8 mouse cellular contexts compared by ENCODE assay signal in genomic region chr17:63849566-63849965, GRCm38 (mm10). TPM values are rescaled to one million over a fixed set of nuclear protein-coding genes. Genes with fewer than 3 reads are reported as not detected.
A peak's percentile ranks its signal among the peaks of the same experiment; 100 is the strongest.
DNase-seq lines count a peak whose midpoint lies in the region; ATAC-seq and TF ChIP-seq lines count a peak whose summit lies in the region.

No protein-coding gene starts in this region.

- peak; percentile 7 to 29 for DNase-seq in thymus, adult 18-20 months
- DNase-seq in thymus, postnatal 0 days (ENCODE audit: low spot score), result no peak
- peak; percentile 90 to 92 for DNase-seq in heart, adult 2 months
- DNase-seq in kidney, adult 8-10 months, result peak; percentile 81 to 82
- peak; percentile 31 to 66 for DNase-seq in spleen, postnatal 10 days (ENCODE audit: low spot score in 2 of 2)

- TF ChIP-seq EP300 in heart, adult 2 months (IDR thresholded peaks at IDR 0.05; ENCODE audit: insufficient read depth, low read depth, low read length), result peak; percentile 70; the same call in 1 of the 2 replicates

- H3K4me2 ChIP-seq in embryonic facial prominence, embryonic 13.5 days, result peak overlapping the region; percentile 66
- H3K4me2 ChIP-seq in limb, embryonic 13.5 days (replicated peaks), result peak overlapping the region; percentile 61
- peak overlapping the region; percentile 56 for H3K4me2 ChIP-seq in midbrain, embryonic 15.5 days

- WGBS in embryonic facial prominence, embryonic 13.5 days, result under 1% methylated on average over 22 of the region's 22 CpGs
- under 1% methylated on average over 22 of the region's 22 CpGs for WGBS in heart, adult 2 months
- WGBS in limb, embryonic 13.5 days, result 0% methylated on average over 22 of the region's 22 CpGs
- whole genome bisulfite sequencing in midbrain, embryonic 15.5 days, result under 1% methylated on average over 22 of the region's 22 CpGs

- H3K36me3 ChIP-seq in embryonic facial prominence, embryonic 13.5 days, result no peaks in the 10 kb centered on the region
- H3K36me3 ChIP-seq in heart, adult 2 months (ENCODE audit: control insufficient read depth, insufficient read depth, low read length), result no peaks in the 10 kb centered on the region
- H3K36me3 ChIP-seq in limb, embryonic 13.5 days, result no peaks in the 10 kb centered on the region
- H3K36me3 ChIP-seq in midbrain, embryonic 15.5 days (replicated peaks), result no peaks in the 10 kb centered on the region

- H3K9me3 ChIP-seq in embryonic facial prominence, embryonic 13.5 days, result no peaks in the 10 kb centered on the region
- no peaks in the 10 kb centered on the region for H3K9me3 ChIP-seq in limb, embryonic 13.5 days
- no peaks in the 10 kb centered on the region for H3K9me3 ChIP-seq in midbrain, embryonic 15.5 days

- H3K79me2 ChIP-seq in heart, adult 2 months (replicated peaks; ENCODE audit: control insufficient read depth, insufficient read depth, low read length), result no peaks in the 10 kb centered on the region

- H3K27ac ChIP-seq in embryonic facial prominence, embryonic 13.5 days, result peak overlapping the region; percentile 80
- H3K27ac ChIP-seq in heart, adult 2 months, result peak overlapping the region; percentile 78
- no peak overlapping the region; the same call in 1 of the 2 replicates for H3K27ac ChIP-seq in limb, embryonic 13.5 days
- peak overlapping the region; percentile 66 for H3K27ac ChIP-seq in midbrain, embryonic 15.5 days

- no peak for TF ChIP-seq CTCF in heart, adult 2 months (IDR thresholded peaks at IDR 0.05)

- TF ChIP-seq POLR2A in heart, adult 2 months (IDR thresholded peaks at IDR 0.05; ENCODE audit: insufficient read depth, low read depth, low read length), result peak; percentile 87

- no peaks in the 10 kb centered on the region for H3K27me3 ChIP-seq in embryonic facial prominence, embryonic 13.5 days
- H3K27me3 ChIP-seq in heart, adult 2 months (ENCODE audit: control insufficient read depth, insufficient read depth, low read length), result no peaks in the 10 kb centered on the region
- H3K27me3 ChIP-seq in limb, embryonic 13.5 days, result no peaks in the 10 kb centered on the region
- no peaks in the 10 kb centered on the region for H3K27me3 ChIP-seq in midbrain, embryonic 15.5 days (replicated peaks)

- peak overlapping the region; percentile 68 for H3K4me3 ChIP-seq in embryonic facial prominence, embryonic 13.5 days
- peak overlapping the region; percentile 76 for H3K4me3 ChIP-seq in heart, adult 2 months
- peak overlapping the region; percentile 69 for H3K4me3 ChIP-seq in limb, embryonic 13.5 days
- peak overlapping the region; percentile 60 for H3K4me3 ChIP-seq in midbrain, embryonic 15.5 days

- peak overlapping the region; percentile 89 for H3K9ac ChIP-seq in embryonic facial prominence, embryonic 13.5 days
- peak overlapping the region; percentile 83 for H3K9ac ChIP-seq in heart, adult 2 months (ENCODE audit: low read depth, low read length)
- peak overlapping the region; percentile 85 for H3K9ac ChIP-seq in limb, embryonic 13.5 days
- peak overlapping the region; percentile 61 for H3K9ac ChIP-seq in midbrain, embryonic 15.5 days

- peak; percentile 100 for ATAC-seq in embryonic facial prominence, embryonic 13.5 days (ENCODE audit: insufficient number of reproducible peaks, insufficient read depth, low FRiP score, low TSS enrichment, low read depth)
- peak; percentile 100 for ATAC-seq in limb, embryonic 13.5 days (ENCODE audit: low FRiP score, low read depth)
- peak; percentile 100 for ATAC-seq in midbrain, embryonic 15.5 days (replicated peaks)

- intact Hi-C loops in heart, adult 2 months (cut with DNase I), result no loop called here

- no peaks in the 10 kb centered on the region for H3K4me1 ChIP-seq in embryonic facial prominence, embryonic 13.5 days
- no peaks in the 10 kb centered on the region for H3K4me1 ChIP-seq in heart, adult 2 months (ENCODE audit: control insufficient read depth, insufficient read depth, low read length)
- H3K4me1 ChIP-seq in limb, embryonic 13.5 days, result 0 out of 2 replicates have a peak, but pooled peaks cover 5% of the 10 kb centered on the region
- H3K4me1 ChIP-seq in midbrain, embryonic 15.5 days, result peaks cover 6% of the 10 kb centered on the region

RNA-seq across cellular contexts. Expression of gene Fer, which starts 13.3 kb away (rescaled TPM):
- polyA plus RNA-seq in thymus, postnatal 0 days (2015; fragmentation: Nextera tagmentation; extraction: Ambion mirVana), result 5.1 and 6.8 TPM in 2 replicates
- 32.5 and 33.4 TPM in 2 replicates for polyA plus RNA-seq in embryonic facial prominence, embryonic 13.5 days (2015; fragmentation: Nextera tagmentation; extraction: Ambion mirVana)
- total RNA-seq in heart, adult 2 months (2021), result 10 to 100 TPM; 19.4 to 19.8 TPM
- 3.9 and 7.9 TPM in 2 replicates for polyA plus RNA-seq in heart, adult 2 months (2012; rRNA removed)
- 29.6 and 30.8 TPM in 2 replicates for polyA plus RNA-seq in limb, embryonic 13.5 days (2015; fragmentation: Nextera tagmentation; extraction: Ambion mirVana)
- polyA plus RNA-seq in midbrain, embryonic 15.5 days (2015; fragmentation: Nextera tagmentation; extraction: Ambion mirVana), result 34.6 and 38.3 TPM in 2 replicates

RNA-seq across cellular contexts. Expression of gene A930002H24Rik, which starts 14.0 kb away (rescaled TPM):
- 0.52 and 1.5 TPM in 2 replicates for polyA plus RNA-seq in thymus, postnatal 0 days (2015; fragmentation: Nextera tagmentation; extraction: Ambion mirVana)
- 1.3 and 2.0 TPM in 2 replicates for polyA plus RNA-seq in embryonic facial prominence, embryonic 13.5 days (2015; fragmentation: Nextera tagmentation; extraction: Ambion mirVana)
- total RNA-seq in heart, adult 2 months (2021), result not detected
- 0.98 TPM in 1 of 2 replicates, not detected in the other for polyA plus RNA-seq in heart, adult 2 months (2012; rRNA removed)
- 2.8 and 2.9 TPM in 2 replicates for polyA plus RNA-seq in limb, embryonic 13.5 days (2015; fragmentation: Nextera tagmentation; extraction: Ambion mirVana)
- 1.7 and 2.5 TPM in 2 replicates for polyA plus RNA-seq in midbrain, embryonic 15.5 days (2015; fragmentation: Nextera tagmentation; extraction: Ambion mirVana)
